Mouse (Mus musculus) stomach, adult 2 months (tissue): Measurements from ENCODE around the gene Gm45213. TPM values are rescaled to one million over a fixed set of nuclear protein-coding genes. Genes with fewer than 3 reads are reported as not detected.

Experiments used
- polyA plus RNA-seq: library from polyadenylated mRNA; depleted of rRNA; stranded (reverse); fragments of >200 nt; gene quantifications from 2 replicates; pipeline ENCODE4 v1.2.3, GENCODE M21; 2012; rRNA removed

The Gm45213 gene
- polyA plus RNA-seq = not detected in 2 replicates

GRCm38 (mm10) chr7:66043552-66044459, at the start of gene Gm45213:
Gm45213 (plus strand) TSS chr7:66043602.

DNA sequence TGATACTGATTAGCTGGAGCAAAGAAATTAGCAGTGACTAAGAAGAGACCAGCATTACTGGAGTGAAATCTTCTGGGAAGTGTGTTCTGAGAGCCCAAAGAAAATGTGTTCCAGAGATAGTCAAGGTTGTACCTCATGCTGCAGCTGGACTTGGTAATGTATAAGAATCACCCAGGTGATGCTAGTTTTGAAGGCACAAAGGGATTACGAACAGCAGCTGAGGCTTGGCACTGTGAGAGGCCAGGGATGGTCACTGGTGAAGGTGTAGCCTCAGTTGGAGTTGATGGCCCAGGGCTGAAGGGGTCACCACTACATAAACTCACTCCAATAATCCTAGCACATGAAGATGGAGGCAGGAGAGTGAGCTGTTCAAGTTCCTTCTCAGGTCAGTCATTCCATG, 15.3 kb downstream of the Gm45213 start, which contains the start of gene Snrpa1:
Snrpa1 (plus strand) TSS at position 301 of the 400 bp plus-strand sequence.

GRCm38 (mm10) chr7:66079364-66080230, 36.2 kb downstream of the Gm45213 start, which contains the start of gene Selenos:
Selenos (plus strand) TSS chr7:66079649.

DNA sequence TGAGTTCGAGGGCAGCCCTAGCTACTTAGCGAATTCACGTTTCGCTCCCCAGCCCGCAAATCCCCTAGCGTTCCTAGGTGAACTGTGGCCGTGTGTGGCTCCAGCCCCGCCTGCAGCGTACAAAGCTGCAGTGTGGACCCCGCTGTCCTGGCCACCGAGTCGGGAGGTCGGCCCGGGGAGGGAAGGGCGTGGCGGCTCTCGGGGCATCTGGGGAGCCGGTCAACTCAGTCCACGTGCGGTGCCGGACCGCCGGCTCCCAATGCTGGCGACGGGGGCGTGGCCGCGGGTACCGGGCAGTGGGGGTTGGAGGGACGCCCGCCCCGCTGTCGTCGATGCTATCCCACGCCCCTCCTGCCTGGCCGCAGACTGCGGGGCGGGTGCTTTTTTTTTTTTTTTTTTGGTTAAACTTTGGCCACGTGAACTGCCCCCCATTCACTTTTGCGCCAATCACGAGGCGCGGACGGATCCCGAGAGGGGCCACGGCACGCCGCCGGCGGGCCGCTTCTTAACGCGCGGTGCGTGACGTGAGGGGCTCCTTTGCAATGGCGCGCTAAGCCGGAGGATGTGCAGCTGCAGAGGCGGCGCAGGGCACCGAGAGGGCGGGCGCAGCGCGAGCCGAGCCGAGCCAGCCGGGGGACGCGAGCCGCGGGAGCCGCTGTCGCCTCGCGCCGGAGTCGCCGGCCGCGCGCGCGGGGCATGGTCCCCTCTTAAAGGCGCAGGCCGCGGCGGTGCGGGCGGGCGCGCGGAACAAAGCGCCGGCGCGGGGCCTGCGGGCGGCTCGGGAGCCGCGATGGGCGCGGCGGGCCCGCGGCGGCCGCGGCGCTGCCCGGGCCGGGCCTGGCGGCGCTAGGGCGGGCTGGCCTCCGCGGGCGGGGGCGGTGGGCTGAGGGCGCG, 65.8 kb downstream of the Gm45213 start, which contains the start of gene Chsy1:
Chsy1 (plus strand) TSS at position 555 of the 894 bp plus-strand sequence.

Other genes starting within 250 kb of the Gm45213 start
- gene Pcsk6, start 181.9 kb upstream of the Gm45213 start, polyA plus RNA-seq = 15.9 and 16.5 TPM in 2 replicates
- 0.68 and 2.0 TPM in 2 replicates for gene Snrpa1, start 15.4 kb downstream of the Gm45213 start, polyA plus RNA-seq
- 83.2 and 115 TPM in 2 replicates for gene Selenos, start 36.0 kb downstream of the Gm45213 start, polyA plus RNA-seq
- gene Chsy1, start 65.9 kb downstream of the Gm45213 start, polyA plus RNA-seq = 0.66 and 1.1 TPM in 2 replicates